Mouse (Mus musculus) intestine, postnatal 0 days (tissue): ENCODE data around the gene Ghrhr. TPM values are rescaled to one million over a fixed set of nuclear protein-coding genes. Genes with fewer than 3 reads are reported as not detected.
A peak's percentile ranks its signal among the peaks of the same experiment; 100 is the strongest.

Experiments
- ATAC-seq: fragments of 200-750 bp; cut with Nextera tagmentation; 2 replicates; pipeline ENCODE4 v1.8.0; 2017; ENCODE audit warnings: mild to moderate bottlenecking, moderate TSS enrichment, moderate library complexity
- H3K27ac ChIP-seq: fragments of 300-500 bp; sonication (generic); 2 replicates; pipeline ENCODE4 v1.5.1; 2014; ENCODE audit warnings: mild to moderate bottlenecking, low read depth, low read length, moderate library complexity
- H3K27me3 ChIP-seq: fragments of 300-500 bp; sonication (generic); replicated peaks from 2 replicates; pipeline ENCODE4 v1.6.1; 2014; ENCODE audit warnings: low read length, mixed read lengths; ENCODE audit not compliant: control insufficient read depth, insufficient read depth
- H3K36me3 ChIP-seq: fragments of 300-500 bp; sonication (generic); 2 replicates; pipeline ENCODE4 v1.6.1; 2014; ENCODE audit warnings: mild to moderate bottlenecking, moderate library complexity; ENCODE audit not compliant: control insufficient read depth, insufficient read depth
- H3K4me1 ChIP-seq: fragments of 300-500 bp; sonication (generic); replicated peaks from 2 replicates; pipeline ENCODE4 v1.6.1; 2014; ENCODE audit warnings: antibody characterized with exemption, low read length, mixed read lengths; ENCODE audit not compliant: control insufficient read depth, insufficient read depth
- H3K4me2 ChIP-seq: fragments of 300-500 bp; sonication (generic); replicated peaks from 2 replicates; pipeline ENCODE4 v1.6.1; 2014; ENCODE audit warnings: low read depth, mild to moderate bottlenecking, moderate library complexity
- H3K4me3 ChIP-seq: fragments of 300-500 bp; sonication (generic); 2 replicates; pipeline ENCODE4 v1.5.1; 2014; ENCODE audit warnings: low read depth, low read length
- H3K9ac ChIP-seq: fragments of 300-500 bp; sonication (generic); 2 replicates; pipeline ENCODE4 v1.6.1; 2014; ENCODE audit warnings: mild to moderate bottlenecking, low read depth, low read length
- H3K9me3 ChIP-seq: fragments of 300-500 bp; sonication (generic); 2 replicates; pipeline ENCODE4 v1.6.1; 2016; ENCODE audit warnings: mixed run types; ENCODE audit not compliant: control insufficient read depth
- CTCF ChIP-seq: sonication (generic); IDR thresholded peaks from 2 replicates; pipeline ENCODE4 v1.5.1; 2016; ENCODE audit warnings: low read depth, mild to moderate bottlenecking, control low read depth, antibody characterized with exemption, moderate library complexity
- WGBS: fragments of 180-500 bp; shearing (Covaris S2); extraction: QIAGEN DNeasy Blood & Tissue Kit; methylation state at CpG from one replicate; pipeline ENCODE4 v1.1.7; 2014; 5-methylcytosine and 5-hydroxymethylcytosine counted together
- polyA plus RNA-seq: library from polyadenylated mRNA; unstranded; fragments of >200 nt; fragmentation: Nextera tagmentation; extraction: Ambion mirVana; gene quantifications from 2 replicates; pipeline ENCODE4 v1.2.1, GENCODE M21; 2015

The Ghrhr gene
- polyA plus RNA-seq, 1 experiment from 2014 or later: not detected

DNA sequence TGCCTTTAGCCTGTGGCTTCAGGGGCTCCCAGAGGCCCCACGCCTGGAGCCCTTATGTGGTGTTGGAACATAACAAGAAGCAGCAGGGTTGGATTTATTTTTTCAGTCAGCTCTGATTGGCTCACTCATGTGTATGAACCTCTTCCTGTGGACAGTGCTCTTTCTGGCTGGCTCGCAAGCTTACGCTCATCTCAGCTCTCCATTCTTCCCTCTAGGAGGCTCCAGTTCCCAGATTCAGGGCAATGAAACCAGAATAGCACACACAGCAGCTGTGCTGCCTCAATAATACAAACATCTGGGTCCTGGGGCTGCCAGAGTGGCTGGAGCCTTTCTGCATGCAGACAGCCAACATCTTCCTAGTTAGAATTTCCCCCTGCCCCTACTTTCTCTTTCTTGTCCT is 20.1 kb downstream of the Ghrhr start:
- Histone ChIP-seq H3K27me3 (no peaks in the 10 kb centered on the region), H3K4me3 (no peak overlapping the region), H3K4me1 (no peaks in the 10 kb centered on the region), H3K9ac (no peak overlapping the region), H3K9me3 (no peaks in the 10 kb centered on the region), H3K4me2 (0 out of 2 replicates have a peak overlapping the region, but pooled peaks have one; percentile 3), H3K27ac (no peak overlapping the region), H3K36me3 (no peaks in the 10 kb centered on the region)
- TF ChIP-seq CTCF: peak; percentile 64
- WGBS: 39% methylated on average over 3 of the region's 3 CpGs
- 0 out of 2 replicates have a peak, but pooled peaks have one; percentile 28 for ATAC-seq

DNA sequence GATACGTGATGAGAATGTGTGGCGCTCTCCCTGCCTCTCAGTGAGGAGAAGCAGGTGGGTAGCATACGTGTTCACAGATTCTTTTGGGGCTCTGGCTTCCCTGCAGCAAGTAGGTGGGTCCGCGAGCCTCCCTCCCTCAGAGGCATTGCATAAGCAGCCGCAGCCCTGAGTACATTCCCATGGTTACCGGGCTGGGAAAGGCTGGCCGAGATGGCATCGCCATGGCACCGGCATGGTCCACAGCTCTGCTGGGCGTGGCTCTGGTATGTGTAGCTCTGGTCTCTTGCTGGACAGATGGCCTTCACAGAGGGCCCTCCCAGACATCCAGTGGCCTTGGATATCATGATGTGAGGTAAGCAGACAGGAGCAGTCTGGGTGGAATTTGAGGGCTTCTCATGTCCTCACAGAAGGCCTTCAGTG is 20.5 kb downstream of the Ghrhr start:
- ATAC-seq: no peak
- Histone ChIP-seq H3K27me3 (no peaks in the 10 kb centered on the region), H3K9me3 (no peaks in the 10 kb centered on the region), H3K4me3 (no peak overlapping the region), H3K4me2 (0 out of 2 replicates have a peak overlapping the region, but pooled peaks have one; percentile 3), H3K27ac (no peak overlapping the region), H3K36me3 (no peaks in the 10 kb centered on the region), H3K4me1 (no peaks in the 10 kb centered on the region), H3K9ac (no peak overlapping the region)
- WGBS: 58% methylated on average over 11 of the region's 11 CpGs
- no peak for TF ChIP-seq CTCF

DNA sequence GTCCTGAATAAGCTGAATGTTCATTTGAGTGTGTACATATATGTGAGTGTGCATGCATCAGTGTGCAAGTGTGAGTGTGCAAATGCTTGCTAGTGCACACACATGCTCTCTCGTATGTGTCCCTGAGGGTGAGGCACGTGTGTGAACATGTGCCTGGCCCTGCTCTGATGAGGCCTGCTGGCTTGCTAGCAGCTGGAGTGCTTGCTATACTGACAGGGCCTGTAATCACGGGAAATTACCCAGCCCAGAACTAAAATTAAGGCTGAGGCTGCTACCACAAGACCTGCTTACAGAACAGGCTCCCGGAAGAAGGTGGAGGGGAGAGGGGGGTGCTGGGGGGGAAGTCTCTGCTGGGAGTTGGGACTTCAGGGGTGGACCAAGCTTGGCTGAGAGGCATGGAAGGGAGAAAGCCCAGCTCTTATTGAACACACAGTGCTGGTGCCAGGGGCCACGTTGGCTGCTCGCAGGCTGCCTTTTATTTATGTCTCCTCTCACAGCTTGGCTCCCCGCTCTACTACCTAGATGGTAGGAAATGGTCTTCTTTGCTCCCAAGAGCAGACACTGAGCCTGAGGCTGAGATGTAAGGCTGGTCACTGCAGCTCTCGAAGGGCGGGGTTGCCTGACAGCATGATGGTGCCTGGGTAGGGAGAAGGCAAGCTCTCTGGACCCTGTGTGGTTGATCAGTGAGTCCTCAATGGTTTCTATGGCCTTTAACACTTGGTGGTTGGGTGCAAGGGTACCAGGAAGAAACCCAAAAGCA is 23.0 kb downstream of the Ghrhr start:
- Histone ChIP-seq H3K4me1 (no peaks in the 10 kb centered on the region), H3K27me3 (no peaks in the 10 kb centered on the region), H3K9ac (no peak overlapping the region), H3K27ac (no peak overlapping the region), H3K9me3 (no peaks in the 10 kb centered on the region), H3K36me3 (no peaks in the 10 kb centered on the region), H3K4me2 (no peak overlapping the region), H3K4me3 (no peak overlapping the region)
- no peak for TF ChIP-seq CTCF
- no peak for ATAC-seq
- 67% methylated on average over 9 of the region's 9 CpGs for WGBS

DNA sequence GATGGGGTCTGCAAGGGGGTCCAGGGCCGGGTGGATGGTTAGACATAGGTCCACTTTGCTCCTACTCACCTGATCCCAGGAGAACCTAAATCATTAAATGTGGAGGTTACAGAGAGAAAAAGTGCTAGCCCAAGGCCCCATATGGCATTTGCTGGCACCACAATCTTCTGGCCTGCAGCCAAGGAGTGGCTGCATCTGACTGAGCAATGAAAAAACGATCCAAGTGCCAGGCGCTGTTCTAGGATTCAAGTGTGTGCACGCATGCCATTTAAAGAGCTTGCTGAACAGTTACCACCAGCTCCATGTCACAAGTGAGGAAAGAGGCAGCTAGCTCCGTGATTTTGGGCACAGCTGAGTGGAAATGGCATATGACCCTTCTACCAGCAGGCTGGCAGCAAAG is 23.8 kb downstream of the Ghrhr start:
- Histone ChIP-seq H3K9me3 (no peaks in the 10 kb centered on the region), H3K4me2 (no peak overlapping the region), H3K4me1 (no peaks in the 10 kb centered on the region), H3K9ac (no peak overlapping the region), H3K27me3 (no peaks in the 10 kb centered on the region), H3K36me3 (no peaks in the 10 kb centered on the region), H3K4me3 (no peak overlapping the region), H3K27ac (no peak overlapping the region)
- ATAC-seq: no peak
- 66% methylated on average over 5 of the region's 5 CpGs for WGBS
- no peak for TF ChIP-seq CTCF

DNA sequence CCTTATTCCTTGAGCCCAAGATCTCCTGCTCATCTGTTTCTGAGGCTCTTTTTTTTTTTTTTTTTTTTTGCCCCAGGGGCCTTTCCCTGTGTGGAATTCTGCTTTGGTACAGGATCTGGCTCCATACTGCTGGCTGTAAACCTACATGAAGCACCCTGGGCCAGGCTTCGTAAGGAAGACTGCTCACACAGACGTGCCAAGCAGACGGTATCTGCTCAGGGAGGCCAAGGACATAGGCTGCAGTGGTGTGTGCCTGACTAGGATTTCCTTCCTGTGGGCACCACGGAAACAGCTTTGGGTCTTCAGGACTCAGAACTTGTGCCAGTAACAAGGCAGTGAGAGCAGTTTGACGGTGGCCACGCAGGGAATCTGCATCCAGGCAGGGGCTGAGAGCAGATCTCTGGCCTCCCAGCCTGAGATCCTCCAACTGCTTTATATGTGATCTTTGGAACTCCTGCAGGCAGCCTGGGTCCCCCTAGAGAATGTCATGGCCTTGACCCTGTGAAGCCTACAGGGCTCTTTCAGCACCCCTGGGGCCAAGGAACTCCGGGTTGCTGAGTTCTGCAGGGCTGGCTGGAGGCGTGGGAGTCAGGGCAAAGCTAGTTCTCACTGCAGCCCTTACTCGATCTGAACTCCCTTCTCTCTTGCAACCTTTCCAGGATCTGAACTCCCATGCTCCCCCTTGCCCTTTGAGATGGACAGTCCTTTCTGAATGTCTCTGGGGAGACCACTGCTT is 26.1 kb downstream of the Ghrhr start:
- Histone ChIP-seq H3K27ac (no peak overlapping the region), H3K4me1 (no peaks in the 10 kb centered on the region), H3K4me3 (no peak overlapping the region), H3K9ac (no peak overlapping the region), H3K36me3 (no peaks in the 10 kb centered on the region), H3K4me2 (no peak overlapping the region), H3K9me3 (no peaks in the 10 kb centered on the region), H3K27me3 (no peaks in the 10 kb centered on the region)
- ATAC-seq: no peak
- TF ChIP-seq CTCF: no peak
- 79% methylated on average over 9 of the region's 9 CpGs for WGBS

DNA sequence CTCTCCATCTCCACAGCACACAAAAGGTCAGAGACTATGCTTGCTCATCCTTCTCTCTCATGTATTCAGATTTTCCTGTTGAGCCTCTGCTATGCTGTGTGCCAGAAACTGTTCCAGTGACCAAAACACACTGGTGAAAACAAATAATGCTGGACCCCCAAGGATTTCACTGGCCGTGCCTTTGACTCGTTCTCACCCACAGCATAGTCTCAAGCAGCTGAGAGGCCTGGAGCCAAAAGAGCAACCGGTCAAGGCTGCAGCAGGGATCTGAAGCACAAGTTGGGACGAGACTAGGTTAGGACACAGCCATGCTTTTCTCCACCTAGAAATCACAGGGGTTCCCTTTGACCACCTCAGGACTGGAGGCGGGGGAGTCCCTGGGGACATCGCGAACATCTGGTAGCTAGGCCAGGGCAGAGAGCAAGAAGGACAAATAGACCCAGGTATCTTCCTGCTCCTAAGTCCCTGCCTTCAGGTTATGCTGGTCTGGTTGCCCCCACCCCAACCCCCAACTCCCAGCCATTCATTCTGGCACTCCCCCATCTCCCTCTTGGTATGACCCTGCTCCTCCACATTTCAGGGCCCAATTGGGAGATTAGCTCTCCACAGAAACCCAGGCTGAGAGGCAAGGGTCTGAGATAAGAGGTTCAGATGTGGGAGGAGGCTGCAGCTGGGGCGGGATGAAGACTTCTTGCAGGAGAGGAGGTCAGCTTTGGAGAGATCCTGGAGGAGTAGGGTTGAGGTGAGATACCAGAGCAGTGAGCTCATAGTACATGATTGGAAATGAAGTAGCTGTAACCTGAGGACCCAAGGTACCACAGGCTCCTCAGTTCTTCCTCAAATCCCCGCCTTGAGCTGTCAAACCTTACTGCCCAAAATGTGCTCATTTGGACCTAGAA is 27.6 kb downstream of the Ghrhr start:
- no peak for ATAC-seq
- Histone ChIP-seq H3K4me3 (no peak overlapping the region), H3K9me3 (no peaks in the 10 kb centered on the region), H3K4me2 (no peak overlapping the region), H3K9ac (no peak overlapping the region), H3K36me3 (no peaks in the 10 kb centered on the region), H3K27me3 (no peaks in the 10 kb centered on the region), H3K27ac (no peak overlapping the region), H3K4me1 (no peaks in the 10 kb centered on the region)
- TF ChIP-seq CTCF: no peak
- WGBS: 68% methylated on average over 9 of the region's 9 CpGs
